Mouse (Mus musculus) cortical plate, adult 2 months (tissue): ENCODE data around the gene Pdgfa. TPM values are rescaled to one million over a fixed set of nuclear protein-coding genes. Genes with fewer than 3 reads are reported as not detected.
A peak's percentile ranks its signal among the peaks of the same experiment; 100 is the strongest.

Experiments used
- H3K27ac ChIP-seq: fragments of 200-500 bp; 2 replicates; pipeline ENCODE4 v1.5.1; 2012; ENCODE audit warnings: low read length, control low read depth, inconsistent platforms; ENCODE audit not compliant: insufficient read depth
- H3K4me1 ChIP-seq: fragments of 200-500 bp; 2 replicates; pipeline ENCODE4 v1.6.1; 2011; ENCODE audit warnings: low read length; ENCODE audit not compliant: control insufficient read depth, insufficient read depth
- H3K4me3 ChIP-seq: fragments of 200-500 bp; 2 replicates; pipeline ENCODE4 v1.5.1; 2011; ENCODE audit warnings: mild to moderate bottlenecking, low read length, control low read depth; ENCODE audit not compliant: insufficient read depth
- CTCF ChIP-seq: fragments of 200-500 bp; IDR thresholded peaks from 2 replicates; pipeline ENCODE4 v1.5.1; 2011; ENCODE audit warnings: mild to moderate bottlenecking, control low read depth, low read length; ENCODE audit not compliant: insufficient read depth; ENCODE audit errors: extremely low read depth
- POLR2A ChIP-seq: fragments of 200-500 bp; IDR thresholded peaks from 2 replicates; pipeline ENCODE4 v1.6.1; 2011; ENCODE audit warnings: mild to moderate bottlenecking, low read length, control low read depth; ENCODE audit not compliant: insufficient read depth; ENCODE audit errors: extremely low read depth
- polyA plus RNA-seq: library from polyadenylated mRNA; depleted of rRNA; stranded (reverse); fragments of >200 nt; gene quantifications from 2 replicates; pipeline ENCODE4 v1.2.3, GENCODE M21; 2012

Pdgfa gene
- polyA plus RNA-seq, 1 experiment: 29.4 TPM

- peaks cover 2% of the 10 kb centered on the region; the same call in 1 of the 2 replicates for H3K4me1 ChIP-seq
- no peak for TF ChIP-seq POLR2A
- TF ChIP-seq CTCF: no peak
- H3K4me3 ChIP-seq: no peak overlapping the region
- H3K27ac ChIP-seq: no peak overlapping the region
Measured at GRCm38 (mm10) chr5:138988764-138989163, 8.4 kb downstream of the Pdgfa start.

GRCm38 (mm10) chr5:138987994-138988393, 9.2 kb downstream of the Pdgfa start:
- Histone ChIP-seq H3K27ac (no peak overlapping the region), H3K4me1 (peaks cover 2% of the 10 kb centered on the region; the same call in 1 of the 2 replicates), H3K4me3 (no peak overlapping the region)
- TF ChIP-seq POLR2A (no peak), CTCF (no peak)

DNA sequence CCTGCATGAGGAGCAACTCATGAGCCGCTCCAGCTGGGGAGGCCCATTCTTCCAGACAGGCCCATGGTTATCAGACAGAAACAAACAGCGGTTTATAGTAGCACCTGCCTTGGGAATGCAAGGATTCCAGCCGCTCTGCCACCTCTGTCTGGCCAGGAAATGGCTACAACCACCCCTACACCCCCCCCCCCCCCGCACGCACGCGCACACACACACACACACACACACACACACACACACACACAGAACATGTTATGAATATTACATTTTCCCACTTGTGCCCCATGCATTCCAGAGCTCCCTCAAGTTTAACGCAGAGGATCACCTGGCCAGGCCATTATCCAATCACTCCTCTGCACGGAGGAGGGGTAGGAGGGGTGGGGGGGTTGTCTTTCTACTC, 15.2 kb downstream of the Pdgfa start:
- Histone ChIP-seq H3K27ac (no peak overlapping the region), H3K4me1 (peaks cover 3% of the 10 kb centered on the region), H3K4me3 (no peak overlapping the region)
- TF ChIP-seq POLR2A: no peak
- TF ChIP-seq CTCF: no peak

GRCm38 (mm10) chr5:138980608-138981007, 16.6 kb downstream of the Pdgfa start:
- TF ChIP-seq POLR2A: no peak
- no peak for TF ChIP-seq CTCF
- H3K27ac ChIP-seq: no peak overlapping the region
- H3K4me1 ChIP-seq: peaks cover 3% of the 10 kb centered on the region
- H3K4me3 ChIP-seq: no peak overlapping the region

DNA sequence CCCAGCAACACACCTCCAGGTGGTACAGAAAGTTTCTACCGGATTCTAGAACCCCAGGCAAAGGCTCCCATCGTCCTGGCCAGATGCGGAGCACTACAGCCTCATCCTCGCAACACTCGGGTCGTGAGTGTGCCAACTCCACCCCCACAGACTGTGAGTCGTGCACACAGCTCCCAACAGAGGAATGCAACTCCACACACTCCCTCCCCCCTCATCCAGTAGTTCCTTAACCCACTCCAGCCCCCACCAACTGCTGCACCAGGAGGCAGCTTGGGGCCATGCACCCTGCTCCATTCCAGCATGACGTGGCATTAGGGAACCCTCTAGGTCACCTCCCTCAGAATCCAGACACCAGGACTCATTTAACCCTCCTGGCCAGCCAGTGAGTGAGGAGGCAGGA, 17.3 kb downstream of the Pdgfa start:
- H3K4me1 ChIP-seq: peaks cover 3% of the 10 kb centered on the region
- H3K27ac ChIP-seq: no peak overlapping the region
- no peak overlapping the region for H3K4me3 ChIP-seq
- TF ChIP-seq POLR2A (no peak), CTCF (no peak)

DNA sequence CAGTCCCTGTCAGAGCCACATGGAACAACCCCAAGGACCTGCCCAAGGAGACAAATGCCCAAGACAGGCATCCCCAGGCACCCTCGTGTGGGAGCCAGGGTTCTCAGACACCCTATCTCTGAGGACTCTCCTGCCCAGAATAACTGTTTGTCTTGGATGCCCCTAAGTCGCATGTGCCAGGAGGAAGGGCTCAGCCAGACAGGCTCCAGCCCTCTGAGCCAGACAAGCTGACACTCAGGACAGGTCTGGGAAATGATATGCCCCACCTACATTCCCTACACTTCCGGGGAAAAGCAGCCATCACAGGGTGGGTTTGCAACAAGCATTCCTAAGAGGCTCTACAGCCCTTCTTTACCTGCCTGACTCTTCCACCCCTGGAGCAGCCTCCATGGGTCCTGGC, 19.4 kb downstream of the Pdgfa start:
- Histone ChIP-seq H3K27ac (0 out of 2 replicates have a peak overlapping the region, but pooled peaks have one; percentile 37), H3K4me1 (peaks cover 3% of the 10 kb centered on the region), H3K4me3 (no peak overlapping the region)
- TF ChIP-seq POLR2A: no peak
- TF ChIP-seq CTCF: no peak

- Histone ChIP-seq H3K4me1 (peaks cover 3% of the 10 kb centered on the region), H3K4me3 (no peak overlapping the region), H3K27ac (no peak overlapping the region)
- TF ChIP-seq POLR2A (no peak), CTCF (no peak)
Measured at GRCm38 (mm10) chr5:138974911-138975485, 22.2 kb downstream of the Pdgfa start.

DNA sequence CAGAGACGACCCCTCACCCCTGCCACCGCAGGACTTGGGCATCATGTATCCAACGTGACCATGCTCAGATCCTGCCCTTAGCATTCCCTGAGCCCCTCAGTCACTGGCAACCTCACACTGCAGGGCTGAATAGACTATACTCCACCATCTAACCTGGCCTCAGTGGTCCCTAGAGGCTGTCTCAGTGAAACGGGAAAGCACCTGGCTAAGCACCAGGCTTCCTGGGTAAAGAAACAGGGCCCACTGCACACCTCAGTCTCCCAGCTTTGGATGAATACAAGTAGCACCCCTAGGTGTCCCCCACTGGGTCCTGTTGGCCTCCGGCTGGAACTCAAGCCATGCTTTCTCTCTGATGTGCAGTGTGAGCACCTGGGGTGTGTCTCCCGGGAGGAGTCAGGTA, 23.7 kb downstream of the Pdgfa start:
- H3K4me3 ChIP-seq: no peak overlapping the region
- no peak overlapping the region for H3K27ac ChIP-seq
- TF ChIP-seq CTCF (no peak), POLR2A (no peak)
- no peaks in the 10 kb centered on the region for H3K4me1 ChIP-seq

- TF ChIP-seq POLR2A (no peak), CTCF (no peak)
- no peak overlapping the region for H3K4me3 ChIP-seq
- no peak overlapping the region for H3K27ac ChIP-seq
- no peaks in the 10 kb centered on the region for H3K4me1 ChIP-seq
Measured at GRCm38 (mm10) chr5:138971405-138971804, 25.8 kb downstream of the Pdgfa start.

DNA sequence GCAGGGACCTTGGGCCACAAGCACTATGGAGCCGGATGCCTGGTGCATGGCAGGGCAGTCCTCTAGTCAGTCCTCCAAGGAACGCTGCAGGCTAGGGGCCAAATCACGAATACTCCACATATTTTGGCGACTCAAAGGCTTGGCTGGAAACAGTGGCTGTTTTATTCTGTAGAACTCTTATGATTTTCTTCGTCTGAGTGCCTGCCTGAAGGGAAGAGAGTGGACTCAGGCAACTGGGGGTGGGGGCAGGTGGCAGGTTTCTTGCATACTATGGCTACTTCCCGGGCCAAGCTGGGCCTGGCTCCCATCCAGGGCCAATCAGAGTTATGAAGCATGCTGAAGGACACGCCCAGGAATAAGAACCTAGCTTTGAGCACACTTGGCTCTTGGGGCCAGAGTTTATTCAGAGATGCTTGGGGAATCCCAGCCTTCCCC, 27.1 kb downstream of the Pdgfa start:
- H3K4me1 ChIP-seq: 0 out of 2 replicates have a peak, but pooled peaks cover 2% of the 10 kb centered on the region
- TF ChIP-seq CTCF (no peak), POLR2A (no peak)
- H3K27ac ChIP-seq: no peak overlapping the region
- no peak overlapping the region for H3K4me3 ChIP-seq
